Mouse (Mus musculus) cerebellum, adult (tissue): ENCODE results near the gene Dcp1b.
"Not testable (repeated sequence)": the region's sequence is repeated elsewhere in the genome, so short reads cannot be mapped to it uniquely, and the experiment has no call there.

Experiments
- ATAC-seq: cut with Nextera tagmentation; 2 replicates; pipeline ENCODE4 v1.9.2; 2017; ENCODE audit warnings: mild to moderate bottlenecking, moderate library complexity, mixed read lengths; ENCODE audit not compliant: insufficient number of reproducible peaks, low FRiP score, low TSS enrichment

Gene Dcp1b

GRCm38 (mm10) chr6:119194161-119194560 lies 19.1 kb downstream of the Dcp1b start:
- ATAC-seq = no peak

GRCm38 (mm10) chr6:119194601-119195000 lies 19.5 kb downstream of the Dcp1b start:
- ATAC-seq = no peak

GRCm38 (mm10) chr6:119196382-119197305 lies 21.6 kb downstream of the Dcp1b start, which contains the start of gene Cacna1c:
Gene Cacna1c, minus strand, starts transcription at chr6:119196418.
- ATAC-seq = no peak

- no peak for ATAC-seq
These were observed 23.7 kb downstream of the Dcp1b start for GRCm38 (mm10) chr6:119198534-119199273.

GRCm38 (mm10) chr6:119199274-119199879 lies 24.3 kb downstream of the Dcp1b start:
- ATAC-seq = no peak

- no peak for ATAC-seq
These were observed 25.3 kb downstream of the Dcp1b start for GRCm38 (mm10) chr6:119200362-119200761.

GRCm38 (mm10) chr6:119201575-119201974 lies 26.5 kb downstream of the Dcp1b start:
- no peak for ATAC-seq

- ATAC-seq = no peak
These were observed 29.2 kb downstream of the Dcp1b start for GRCm38 (mm10) chr6:119204286-119204685.

GRCm38 (mm10) chr6:119204915-119205314 lies 29.9 kb downstream of the Dcp1b start:
- ATAC-seq = no peak

- ATAC-seq = not testable (repeated sequence)
These were observed 31.0 kb downstream of the Dcp1b start for GRCm38 (mm10) chr6:119206006-119206405.

GRCm38 (mm10) chr6:119213375-119213774 lies 38.3 kb downstream of the Dcp1b start:
- no peak for ATAC-seq

GRCm38 (mm10) chr6:119214190-119214589 lies 39.1 kb downstream of the Dcp1b start:
- ATAC-seq = no peak

GRCm38 (mm10) chr6:119215040-119215613 lies 40.1 kb downstream of the Dcp1b start:
- ATAC-seq = no peak

GRCm38 (mm10) chr6:119217661-119218060 lies 42.6 kb downstream of the Dcp1b start:
- no peak for ATAC-seq

GRCm38 (mm10) chr6:119218591-119218990 lies 43.5 kb downstream of the Dcp1b start:
- ATAC-seq = no peak

GRCm38 (mm10) chr6:119219237-119219870 lies 44.3 kb downstream of the Dcp1b start:
- no peak; the same call in 1 of the 2 replicates for ATAC-seq

GRCm38 (mm10) chr6:119220297-119220696 lies 45.2 kb downstream of the Dcp1b start:
- ATAC-seq = peak; percentile 45; the same call in 1 of the 2 replicates

GRCm38 (mm10) chr6:119224451-119225195 lies 49.6 kb downstream of the Dcp1b start:
- no peak for ATAC-seq

- ATAC-seq = no peak
These were observed 50.2 kb downstream of the Dcp1b start for GRCm38 (mm10) chr6:119225226-119225625.
